Mouse (Mus musculus): ENCODE measurements around the gene Wdr1. TPM values are rescaled to one million over a fixed set of nuclear protein-coding genes. Genes with fewer than 3 reads are reported as not detected.
A peak's percentile ranks its signal among the peaks of the same experiment; 100 is the strongest.
"Not testable (repeated sequence)": the region's sequence is repeated elsewhere in the genome, so short reads cannot be mapped to it uniquely, and the experiment has no call there.

Gene Wdr1
- polyA plus RNA-seq, 1 experiment from 2014 or later = 181 TPM

DNA sequence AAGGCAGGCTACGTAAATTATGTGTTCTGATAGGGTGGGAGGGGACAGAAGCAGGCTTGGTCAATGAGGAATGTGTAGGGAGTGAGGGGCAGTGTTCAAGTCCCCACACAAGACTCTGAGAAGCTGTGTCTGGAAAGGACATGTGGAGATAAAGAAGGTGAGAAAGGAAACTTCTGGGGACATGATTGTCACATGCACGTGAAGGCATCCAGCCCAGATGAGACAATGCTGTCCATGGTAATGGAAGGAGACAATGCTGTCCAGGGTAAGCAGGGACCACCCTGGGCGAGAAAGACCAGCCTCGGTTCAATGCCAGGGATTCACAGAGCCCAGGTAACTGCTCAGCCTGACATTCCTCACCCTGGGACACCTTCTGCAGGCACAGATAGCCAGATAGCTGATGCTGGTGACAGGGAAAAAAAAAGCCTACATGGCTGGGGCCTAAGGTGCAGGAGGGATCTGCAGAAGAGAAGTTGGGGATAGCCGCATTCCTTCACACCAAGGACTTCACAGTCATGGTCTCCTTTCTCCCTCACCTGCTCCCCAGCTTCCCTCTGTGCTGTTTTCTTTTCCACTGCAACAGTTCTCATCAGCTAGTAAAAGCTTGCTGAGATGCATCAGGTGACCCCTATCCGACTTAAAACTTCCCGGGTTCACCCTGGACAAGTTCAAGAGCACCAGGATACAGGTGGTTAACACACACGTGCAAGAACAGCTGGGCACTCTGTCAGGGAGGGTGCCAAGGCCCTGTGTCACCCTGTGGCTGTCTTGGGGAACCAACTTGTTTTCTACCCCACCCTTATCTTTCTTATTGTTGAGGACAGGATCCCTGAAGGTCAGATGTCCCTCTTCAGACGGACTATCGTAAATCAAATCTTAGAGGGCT lies 82.0 kb downstream of the Wdr1 start:
- peaks cover 11% of the 10 kb centered on the region for H3K4me1 ChIP-seq (ENCODE audit: control insufficient read depth, insufficient read depth, low read length)
- H3K9ac ChIP-seq (replicated peaks; ENCODE audit: low read depth, low read length) = no peak overlapping the region
- no peaks in the 10 kb centered on the region for H3K9me3 ChIP-seq (ENCODE audit: control insufficient read depth, low read length)
- H3K4me3 ChIP-seq (ENCODE audit: low read depth, low read length) = no peak overlapping the region
- H3K36me3 ChIP-seq (ENCODE audit: control insufficient read depth, insufficient read depth, low read length) = no peaks in the 10 kb centered on the region
- WGBS = 72% methylated on average over 10 of the region's 10 CpGs
- no peak; the same call in 1 of the 2 replicates for ATAC-seq (ENCODE audit: low read depth)
- H3K27ac ChIP-seq (ENCODE audit: low read depth, low read length) = no peak overlapping the region
- H3K4me2 ChIP-seq (ENCODE audit: low read depth, low read length) = peak overlapping the region; percentile 42
- H3K27me3 ChIP-seq (ENCODE audit: control insufficient read depth, insufficient read depth, low read length) = no peaks in the 10 kb centered on the region

DNA sequence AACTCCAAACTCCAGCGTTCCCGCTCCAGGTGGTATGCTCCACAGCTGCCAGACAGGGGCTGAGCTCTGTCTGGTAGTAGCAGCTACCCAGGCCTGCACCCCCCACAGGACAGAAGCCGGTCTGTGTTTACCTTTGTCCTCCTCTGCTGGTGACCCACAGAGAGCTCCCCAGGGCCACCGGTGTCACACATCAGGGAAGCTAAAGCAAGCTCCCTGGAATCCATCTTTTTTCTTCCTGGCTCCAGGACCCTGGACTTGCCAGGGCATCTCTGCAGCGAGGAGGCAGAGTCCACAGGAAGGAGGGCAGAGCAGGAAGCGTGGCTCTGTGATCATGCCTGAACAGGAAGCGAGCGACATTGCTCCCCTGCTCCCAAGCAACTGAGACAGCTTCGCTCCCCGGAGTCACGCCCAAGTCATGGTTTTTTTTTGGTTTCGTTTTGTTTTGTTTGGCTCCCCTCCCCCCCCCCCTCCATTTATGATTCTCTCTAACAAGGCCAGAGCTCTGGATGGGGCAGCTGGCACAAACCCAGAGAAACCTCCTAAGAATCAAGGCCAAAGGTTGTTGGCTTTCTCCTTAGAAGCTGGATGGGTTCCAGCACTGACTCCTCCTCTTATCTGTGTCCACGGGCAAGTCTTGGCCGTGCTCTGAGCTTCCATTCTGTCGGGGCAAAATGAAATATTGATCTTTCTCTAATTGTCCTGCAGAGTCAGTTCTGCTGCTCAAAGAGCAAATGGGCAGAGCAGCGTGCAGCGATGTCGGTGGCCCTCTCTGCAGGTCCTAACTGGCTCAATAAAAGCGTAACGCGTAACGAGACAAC lies 82.9 kb downstream of the Wdr1 start:
- no peaks in the 10 kb centered on the region for H3K9me3 ChIP-seq (ENCODE audit: control insufficient read depth, low read length)
- H3K27ac ChIP-seq (ENCODE audit: low read depth, low read length) = peak overlapping the region; percentile 23; the same call in 1 of the 2 replicates
- no peaks in the 10 kb centered on the region for H3K27me3 ChIP-seq (ENCODE audit: control insufficient read depth, insufficient read depth, low read length)
- 2% methylated on average over 22 of the region's 22 CpGs for WGBS
- no peak overlapping the region for H3K4me3 ChIP-seq (ENCODE audit: low read depth, low read length)
- no peaks in the 10 kb centered on the region for H3K36me3 ChIP-seq (ENCODE audit: control insufficient read depth, insufficient read depth, low read length)
- H3K4me2 ChIP-seq (ENCODE audit: low read depth, low read length) = peak overlapping the region; percentile 42
- no peak overlapping the region; the same call in 1 of the 2 replicates for H3K9ac ChIP-seq (replicated peaks; ENCODE audit: low read depth, low read length)
- H3K4me1 ChIP-seq (ENCODE audit: control insufficient read depth, insufficient read depth, low read length) = peaks cover 11% of the 10 kb centered on the region
- peak; percentile 76 for ATAC-seq (ENCODE audit: low read depth)

DNA sequence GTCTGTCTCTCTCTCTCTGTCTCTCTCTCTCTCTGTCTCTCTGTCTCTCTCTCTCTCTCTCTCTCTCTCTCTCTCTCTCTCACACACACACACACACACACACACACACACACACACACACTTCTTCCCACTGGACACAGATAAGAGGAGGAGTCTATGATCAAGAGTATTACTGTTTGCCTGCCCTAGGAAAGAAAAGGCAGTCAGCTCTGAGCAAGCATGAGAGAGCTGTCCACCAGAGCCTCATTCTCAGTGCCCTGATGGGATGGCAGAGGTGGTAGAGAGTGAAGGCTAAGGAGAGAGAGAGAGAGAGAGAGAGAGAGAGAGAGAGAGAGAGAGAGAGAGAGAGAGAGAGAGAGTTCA lies 83.5 kb downstream of the Wdr1 start:
- Histone ChIP-seq H3K27ac (ENCODE audit: low read depth, low read length) (peak overlapping the region; percentile 23; the same call in 1 of the 2 replicates), H3K4me2 (ENCODE audit: low read depth, low read length) (peak overlapping the region; percentile 42; the same call in 1 of the 2 replicates), H3K4me1 (ENCODE audit: control insufficient read depth, insufficient read depth, low read length) (peaks cover 11% of the 10 kb centered on the region)
- H3K9ac ChIP-seq (replicated peaks; ENCODE audit: low read depth, low read length); H3K36me3 ChIP-seq (ENCODE audit: control insufficient read depth, insufficient read depth, low read length); H3K9me3 ChIP-seq (ENCODE audit: control insufficient read depth, low read length); H3K4me3 ChIP-seq (ENCODE audit: low read depth, low read length); H3K27me3 ChIP-seq (ENCODE audit: control insufficient read depth, insufficient read depth, low read length): not testable (repeated sequence)
- peak; percentile 62 for ATAC-seq (ENCODE audit: low read depth)

DNA sequence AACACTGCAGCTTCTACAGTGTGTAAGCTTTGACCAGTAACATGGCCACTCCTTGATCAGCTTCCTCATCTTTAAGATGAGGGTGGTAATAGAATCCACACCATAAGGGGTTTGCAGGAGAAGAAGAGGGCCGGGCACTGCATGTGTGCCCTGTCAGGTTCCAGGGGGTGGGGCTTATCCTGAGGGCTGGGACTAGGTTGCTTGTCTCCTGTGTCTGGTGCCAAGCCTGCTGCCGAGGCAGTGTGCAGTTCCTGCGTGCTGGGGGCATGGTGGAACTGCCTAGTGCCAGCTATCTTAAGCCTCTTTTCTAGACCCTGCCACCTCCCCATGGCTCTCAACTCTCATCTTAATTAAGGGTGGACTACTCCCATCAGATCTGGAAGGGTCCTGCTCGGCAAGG lies 84.0 kb downstream of the Wdr1 start:
- Histone ChIP-seq H3K9ac (replicated peaks; ENCODE audit: low read depth, low read length) (no peak overlapping the region), H3K4me2 (ENCODE audit: low read depth, low read length) (no peak overlapping the region)
- 45% methylated on average over 4 of the region's 4 CpGs for WGBS

DNA sequence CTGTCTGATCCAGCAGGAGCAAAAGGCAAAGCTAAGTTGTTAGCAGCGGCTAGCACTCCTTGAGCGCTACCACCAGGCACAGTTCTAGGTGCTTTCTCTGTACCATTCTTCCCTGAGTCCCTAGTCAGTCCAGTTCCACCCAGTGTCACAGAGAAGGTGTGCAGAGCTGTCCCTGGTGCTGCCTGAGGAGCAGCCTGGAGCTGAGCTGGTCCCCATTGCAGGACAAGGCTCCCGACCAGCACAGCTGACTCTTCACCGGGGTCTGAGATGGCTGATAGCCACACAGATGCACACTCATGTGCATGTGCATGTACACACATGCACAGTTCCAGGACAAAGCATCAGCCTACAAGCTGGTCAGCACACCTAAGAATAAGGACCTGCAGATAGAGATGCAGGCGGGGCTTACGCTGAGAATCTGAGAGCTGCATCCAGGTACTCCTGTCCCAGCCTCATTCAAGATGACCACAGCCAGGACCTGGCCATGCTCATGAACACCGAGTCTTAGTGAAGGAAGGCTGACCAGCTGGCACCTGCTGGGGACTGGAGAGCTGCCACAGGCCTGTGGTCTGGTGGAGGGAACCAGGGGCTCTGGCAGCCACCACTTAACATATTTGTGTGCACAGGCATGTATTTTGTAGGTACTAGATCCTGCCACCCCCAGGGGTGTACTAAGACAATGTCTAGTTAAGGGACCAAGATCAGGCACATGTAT lies 85.1 kb downstream of the Wdr1 start:
- Histone ChIP-seq H3K4me1 (ENCODE audit: control insufficient read depth, insufficient read depth, low read length) (peaks cover 11% of the 10 kb centered on the region), H3K9me3 (ENCODE audit: control insufficient read depth, low read length) (no peaks in the 10 kb centered on the region), H3K27me3 (ENCODE audit: control insufficient read depth, insufficient read depth, low read length) (no peaks in the 10 kb centered on the region), H3K36me3 (ENCODE audit: control insufficient read depth, insufficient read depth, low read length) (no peaks in the 10 kb centered on the region), H3K4me3 (ENCODE audit: low read depth, low read length) (no peak overlapping the region), H3K4me2 (ENCODE audit: low read depth, low read length) (no peak overlapping the region), H3K27ac (ENCODE audit: low read depth, low read length) (no peak overlapping the region), H3K9ac (replicated peaks; ENCODE audit: low read depth, low read length) (no peak overlapping the region)
- WGBS = 92% methylated on average over 7 of the region's 7 CpGs
- ATAC-seq (ENCODE audit: low read depth) = no peak

More for the DNA sequence above, 84.0 kb downstream of the Wdr1 start:
- Histone ChIP-seq H3K4me1 (ENCODE audit: control insufficient read depth, insufficient read depth, low read length) (peaks cover 11% of the 10 kb centered on the region), H3K9me3 (ENCODE audit: control insufficient read depth, low read length) (no peaks in the 10 kb centered on the region), H3K27ac (ENCODE audit: low read depth, low read length) (no peak overlapping the region), H3K36me3 (ENCODE audit: control insufficient read depth, insufficient read depth, low read length) (no peaks in the 10 kb centered on the region), H3K27me3 (ENCODE audit: control insufficient read depth, insufficient read depth, low read length) (no peaks in the 10 kb centered on the region), H3K4me3 (ENCODE audit: low read depth, low read length) (no peak overlapping the region)
- peak; percentile 26 for ATAC-seq (ENCODE audit: low read depth)

DNA sequence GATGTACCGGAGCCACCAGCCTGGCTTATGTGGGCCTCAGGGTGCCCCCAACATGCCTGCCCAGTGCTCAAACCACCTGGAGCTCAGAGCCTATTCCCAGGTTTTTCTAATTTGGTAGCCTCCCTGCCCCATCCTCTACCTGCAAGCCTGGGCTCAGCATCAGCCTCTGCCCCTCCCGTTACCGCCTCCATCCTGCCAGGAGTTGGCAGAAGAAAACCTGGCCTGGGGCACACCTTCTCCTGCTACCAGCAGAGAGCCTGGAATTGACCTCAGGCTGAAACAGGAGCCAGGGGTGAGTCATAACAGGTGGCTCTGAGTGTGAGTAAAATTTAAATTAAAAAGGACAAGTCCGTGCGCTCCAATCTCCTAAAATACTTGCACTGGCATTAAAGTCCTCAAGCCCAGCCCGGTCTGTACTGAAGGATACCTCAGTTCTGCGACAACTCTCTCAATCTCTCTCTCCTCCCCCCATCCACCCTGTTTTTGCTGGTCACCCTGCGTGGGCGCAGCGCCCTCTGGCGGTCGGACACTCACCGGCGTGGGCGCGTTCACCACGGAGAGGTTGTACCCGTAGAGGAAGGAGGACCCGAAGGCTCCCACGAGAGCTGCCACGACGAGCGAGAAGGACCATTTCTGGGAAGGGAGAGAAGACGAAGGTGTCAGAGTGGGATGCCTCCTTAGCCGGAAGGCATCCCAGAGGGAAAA lies 86.0 kb downstream of the Wdr1 start:
- Histone ChIP-seq H3K36me3 (ENCODE audit: control insufficient read depth, insufficient read depth, low read length) (no peaks in the 10 kb centered on the region), H3K4me2 (ENCODE audit: low read depth, low read length) (no peak overlapping the region), H3K9me3 (ENCODE audit: control insufficient read depth, low read length) (no peaks in the 10 kb centered on the region), H3K9ac (replicated peaks; ENCODE audit: low read depth, low read length) (no peak overlapping the region), H3K4me1 (ENCODE audit: control insufficient read depth, insufficient read depth, low read length) (peaks cover 11% of the 10 kb centered on the region), H3K4me3 (ENCODE audit: low read depth, low read length) (no peak overlapping the region), H3K27me3 (ENCODE audit: control insufficient read depth, insufficient read depth, low read length) (no peaks in the 10 kb centered on the region), H3K27ac (ENCODE audit: low read depth, low read length) (no peak overlapping the region)
- no peak for ATAC-seq (ENCODE audit: low read depth)
- WGBS = 90% methylated on average over 25 of the region's 25 CpGs

Other genes with a start within 250 kb of the Wdr1 start
- 0.57 and 1.2 TPM in 2 replicates for gene Drd5, start 243.9 kb downstream of the Wdr1 start, polyA plus RNA-seq (2014; fragmentation: Nextera tagmentation; extraction: Ambion mirVana)
- gene Slc2a9, start 60.1 kb downstream of the Wdr1 start, polyA plus RNA-seq (2014; fragmentation: Nextera tagmentation; extraction: Ambion mirVana) = 0.61 and 0.80 TPM in 2 replicates
- 37.5 and 39.4 TPM in 2 replicates for gene Zfp518b, start 121.6 kb upstream of the Wdr1 start, polyA plus RNA-seq (2014; fragmentation: Nextera tagmentation; extraction: Ambion mirVana)

Measured in neural tube, embryonic 14.5 days (tissue).